Mouse (Mus musculus) thymus, postnatal 0 days (tissue): ENCODE data around the gene Cldn22. TPM values are rescaled to one million over a fixed set of nuclear protein-coding genes. Genes with fewer than 3 reads are reported as not detected.
"Not testable (repeated sequence)": the region's sequence is repeated elsewhere in the genome, so short reads cannot be mapped to it uniquely, and the experiment has no call there.

Experiments used
- DNase-seq: peaks from one replicate; pipeline ENCODE4 v3.0.0-alpha.2; 2015; ENCODE audit warnings: low spot score
- polyA plus RNA-seq: library from polyadenylated mRNA; unstranded; fragments of >200 nt; fragmentation: Nextera tagmentation; extraction: Ambion mirVana; gene quantifications from 2 replicates; pipeline ENCODE4 v1.2.1, GENCODE M21; 2015

The Cldn22 gene
- polyA plus RNA-seq: not detected in 2 replicates

DNA sequence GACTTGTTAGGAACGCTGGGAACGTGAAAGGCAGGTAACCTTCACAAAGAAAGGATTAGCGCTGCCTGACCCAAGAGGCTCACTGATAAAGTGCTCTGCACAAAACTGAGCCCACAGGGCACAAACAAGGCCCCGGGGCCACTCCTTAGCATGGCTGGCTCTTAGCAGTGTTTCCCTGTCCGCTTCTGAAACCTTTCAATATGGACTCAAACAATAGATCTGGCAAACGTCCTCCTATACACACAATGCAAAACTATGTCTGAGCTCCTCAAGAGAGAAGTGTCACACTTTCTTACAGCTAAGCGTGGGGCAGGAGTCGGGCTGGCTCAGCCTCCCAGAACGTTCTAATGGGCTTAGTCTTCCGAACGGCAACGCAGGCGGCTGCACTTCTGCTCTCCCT is at the start of gene Cldn22:
Cldn22 (plus strand) TSS at position 301 of the 400 bp plus-strand sequence.
- no peak for DNase-seq

DNA sequence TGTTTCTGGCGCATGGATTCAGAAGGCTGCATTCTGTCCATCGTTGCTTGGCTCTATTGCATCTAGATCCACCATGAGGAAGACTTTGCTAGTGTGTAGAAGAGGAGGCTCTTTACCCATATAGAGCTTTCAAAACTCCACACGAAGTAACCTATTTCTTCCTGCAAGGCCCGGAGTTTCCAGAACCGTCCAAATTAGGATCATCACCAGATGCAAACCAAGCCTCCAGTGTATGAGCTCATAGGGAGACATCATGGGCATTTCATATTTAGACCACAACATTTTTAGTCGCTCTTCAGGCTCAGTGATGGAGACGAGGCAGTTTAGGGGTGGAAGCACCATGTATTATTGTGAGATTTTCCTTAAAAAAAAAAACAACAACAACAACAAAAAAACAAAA is 46.9 kb upstream of the Cldn22 start:
- DNase-seq: no peak

DNA sequence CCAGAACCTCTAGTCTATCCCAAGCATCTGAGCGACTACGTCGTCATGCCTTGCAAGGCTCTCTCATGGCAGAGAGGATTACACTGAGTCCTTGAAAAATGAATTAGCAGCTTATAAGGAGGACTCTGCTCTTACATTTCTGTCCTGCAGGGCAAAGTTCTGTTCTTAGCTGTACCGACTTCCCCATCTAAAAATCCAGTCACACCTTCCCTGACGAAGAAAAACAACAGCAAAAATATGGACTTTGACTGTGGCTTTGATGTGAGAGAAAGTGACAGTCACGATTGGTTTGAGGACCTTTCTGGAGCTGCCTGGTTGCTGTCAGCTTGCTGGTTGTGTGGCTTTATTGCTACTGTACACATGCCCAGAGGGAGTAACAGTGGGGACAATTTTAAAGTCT is 44.7 kb upstream of the Cldn22 start:
- no peak for DNase-seq

- DNase-seq: no peak
Measured at GRCm38 (mm10) chr8:47781881-47782280, 42.4 kb upstream of the Cldn22 start.

DNA sequence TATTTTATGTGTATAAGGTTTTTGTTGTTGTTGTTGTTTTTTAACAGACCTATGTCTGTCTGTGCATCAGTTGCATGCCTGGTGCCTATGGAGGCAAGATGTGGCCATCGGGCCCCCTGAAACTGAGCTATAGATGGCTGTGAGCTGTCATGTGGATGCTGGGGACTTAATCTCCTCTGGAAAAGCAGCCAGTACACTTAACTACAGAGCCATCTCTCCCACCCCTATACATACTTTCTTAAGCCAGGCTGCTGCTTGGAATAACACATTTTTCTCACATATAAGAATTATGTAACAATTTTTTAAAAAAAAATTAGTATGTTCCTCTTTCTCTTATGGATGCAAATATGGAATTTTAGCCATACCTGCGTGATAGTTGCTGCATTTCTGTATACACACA is 40.7 kb upstream of the Cldn22 start:
- no peak for DNase-seq

DNA sequence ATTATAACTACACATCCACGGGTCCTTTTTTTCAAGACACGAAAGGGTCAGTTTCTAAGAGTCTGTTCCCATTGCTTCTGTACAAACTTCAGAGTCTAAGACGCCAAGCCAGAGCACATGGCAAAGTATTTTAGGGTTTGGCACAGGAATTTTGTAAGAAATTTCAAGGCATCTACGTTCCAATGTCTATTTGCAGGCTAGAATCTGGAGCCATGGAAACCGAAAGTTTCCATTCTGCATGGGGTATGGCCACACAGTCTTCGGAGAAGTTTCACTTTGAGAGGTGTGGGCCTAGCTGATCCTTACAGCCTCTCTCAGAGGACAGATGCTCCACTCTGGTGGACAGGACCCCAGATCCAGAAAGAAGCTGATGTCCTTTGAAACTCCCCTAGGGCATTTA is 40.3 kb upstream of the Cldn22 start:
- no peak for DNase-seq

DNA sequence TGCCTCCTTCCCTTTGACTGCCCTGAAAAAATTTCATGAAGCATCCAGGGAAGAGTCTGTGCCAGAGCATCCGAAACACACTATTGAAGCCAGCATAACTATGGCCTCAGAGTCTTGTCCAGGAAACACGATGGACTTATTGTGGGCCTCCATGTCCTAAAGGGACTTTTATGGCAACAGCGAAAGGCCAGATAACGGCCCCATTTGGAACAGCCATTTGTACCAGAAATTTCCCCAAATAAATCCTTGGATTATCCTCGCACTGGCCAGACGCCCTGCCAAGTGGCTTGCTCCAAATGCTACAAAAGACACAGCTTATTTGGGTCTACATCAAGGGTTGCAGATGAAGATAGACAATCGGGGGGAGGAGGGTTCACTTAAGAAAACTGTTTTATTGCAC is 39.8 kb upstream of the Cldn22 start:
- no peak for DNase-seq

- no peak for DNase-seq
Measured at GRCm38 (mm10) chr8:47786323-47786722, 38.0 kb upstream of the Cldn22 start.

GRCm38 (mm10) chr8:47787705-47788104 is 36.6 kb upstream of the Cldn22 start:
- DNase-seq: no peak

GRCm38 (mm10) chr8:47791986-47792385 is 32.3 kb upstream of the Cldn22 start:
- no peak for DNase-seq

- no peak for DNase-seq
Measured at GRCm38 (mm10) chr8:47799438-47799837, 24.8 kb upstream of the Cldn22 start.

- DNase-seq: no peak
Measured at GRCm38 (mm10) chr8:47802349-47802748, 21.9 kb upstream of the Cldn22 start.

- no peak for DNase-seq
Measured at GRCm38 (mm10) chr8:47804262-47804661, 20.0 kb upstream of the Cldn22 start.

DNA sequence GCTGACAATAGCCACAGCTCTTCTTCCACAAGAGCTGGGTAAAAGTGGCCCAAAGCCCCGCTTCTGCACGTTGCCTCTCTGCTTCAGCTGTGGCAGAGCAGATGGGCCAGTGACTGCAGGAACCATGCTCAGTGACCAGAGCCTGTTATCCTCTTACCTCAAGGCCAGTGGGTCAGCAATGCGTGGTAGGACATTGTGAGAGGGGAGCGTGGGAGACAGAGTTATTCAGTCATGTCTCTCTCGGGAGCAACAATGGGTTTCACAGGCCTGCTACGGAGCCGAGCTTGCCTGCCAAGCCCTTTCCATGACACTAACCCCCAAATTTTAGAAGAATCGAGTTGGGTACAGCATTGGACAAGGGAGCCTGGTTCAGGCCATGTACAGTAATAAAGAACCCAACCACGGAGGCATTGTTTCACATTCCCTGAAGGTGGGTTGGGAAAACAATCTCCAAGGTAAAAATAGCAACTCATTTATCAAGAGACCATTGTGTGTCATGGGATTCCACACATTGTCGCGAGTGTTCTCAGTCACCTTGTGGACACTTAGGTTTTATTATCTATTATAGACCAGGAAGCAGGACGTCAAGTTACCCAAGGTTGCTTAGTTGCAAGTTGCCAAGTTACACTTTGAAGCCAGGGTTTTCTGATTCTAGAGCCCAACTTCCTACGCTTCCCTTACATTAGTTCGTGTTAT is 14.2 kb upstream of the Cldn22 start:
- DNase-seq: no peak

DNA sequence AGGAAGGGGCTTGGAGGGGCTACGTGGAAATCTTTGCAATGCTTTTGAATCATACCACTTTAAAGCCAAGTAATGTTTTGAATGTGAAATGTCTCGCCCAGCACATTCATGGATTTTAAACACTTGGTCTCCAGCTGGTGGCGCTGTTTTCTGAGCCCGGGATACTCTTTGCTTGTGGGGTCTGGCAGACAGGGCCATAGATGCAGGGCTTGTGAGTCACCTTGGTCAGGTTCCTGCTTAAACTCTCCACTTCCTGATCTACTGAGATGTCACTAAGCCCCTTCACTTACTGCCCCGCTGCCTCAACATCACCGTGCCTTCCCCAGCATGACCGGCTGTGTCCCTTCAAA is 13.6 kb upstream of the Cldn22 start:
- DNase-seq: no peak

GRCm38 (mm10) chr8:47811221-47811620 is 13.1 kb upstream of the Cldn22 start:
- no peak for DNase-seq

- DNase-seq: no peak
Measured at GRCm38 (mm10) chr8:47819034-47819433, 5.2 kb upstream of the Cldn22 start.

GRCm38 (mm10) chr8:47820914-47821772 is 3.1 kb upstream of the Cldn22 start:
- DNase-seq: no peak

DNA sequence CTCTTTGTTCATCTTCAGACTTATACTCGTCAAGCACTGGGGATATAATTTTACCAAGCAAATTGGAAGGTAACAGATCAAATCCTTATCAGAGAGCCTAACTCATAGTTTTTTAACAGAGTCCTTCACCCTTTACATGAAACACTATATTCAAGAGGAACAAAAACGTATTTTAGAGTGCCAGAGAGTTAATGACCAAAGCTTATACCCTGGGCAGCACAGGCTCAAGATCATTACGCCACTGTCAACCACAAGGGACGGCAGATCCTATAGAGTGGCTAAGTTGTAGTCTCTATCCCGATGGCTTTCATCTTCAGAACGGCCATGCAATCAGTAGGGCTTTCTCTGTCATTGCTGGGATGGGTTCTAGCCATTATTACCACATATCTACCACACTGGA is 2.4 kb upstream of the Cldn22 start, which contains the start of gene Cldn24:
Cldn24 (plus strand) TSS at position 301 of the 400 bp plus-strand sequence.
- no peak for DNase-seq

GRCm38 (mm10) chr8:47822541-47822940 is 1.7 kb upstream of the Cldn22 start:
- not testable (repeated sequence) for DNase-seq

DNA sequence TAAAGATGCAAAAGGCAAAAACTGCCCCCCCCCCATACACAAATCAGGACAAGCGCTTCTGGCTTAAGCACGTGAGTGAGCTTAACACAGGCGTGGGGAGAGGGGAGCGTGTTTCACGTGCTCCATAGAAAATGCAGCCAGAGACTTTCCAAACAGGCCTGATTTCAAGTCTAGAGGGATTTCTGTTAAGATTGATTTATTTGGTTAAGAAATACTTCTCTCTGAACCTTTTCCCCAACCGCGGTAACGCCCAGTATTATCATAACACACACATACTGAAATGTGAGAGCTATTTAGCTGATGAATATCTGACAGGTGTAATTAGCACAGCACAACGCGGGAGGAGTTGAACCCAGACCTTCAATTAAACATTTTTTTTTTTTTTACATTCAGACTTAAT is 505 bp upstream of the Cldn22 start:
- no peak for DNase-seq

- DNase-seq: no peak
Measured at GRCm38 (mm10) chr8:47825596-47825995, 1.3 kb downstream of the Cldn22 start.

DNA sequence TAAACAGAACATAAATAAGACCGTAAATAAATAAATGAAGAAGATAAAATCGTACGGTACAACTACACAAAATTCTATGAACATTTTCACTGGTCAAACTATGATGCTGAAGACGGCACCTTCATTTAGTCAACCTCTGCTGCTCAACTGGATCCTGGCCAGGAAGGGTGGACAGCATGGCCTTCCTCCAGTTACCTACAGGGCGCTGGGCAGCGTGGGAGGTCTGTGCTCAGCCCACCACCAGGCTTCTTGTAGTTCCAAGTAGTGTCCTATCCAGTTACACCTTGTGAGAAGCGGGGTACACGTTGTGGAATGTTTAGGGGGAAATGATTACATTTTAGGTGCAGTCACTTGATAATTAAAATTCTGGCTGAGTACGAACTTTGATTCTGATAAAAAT is 2.6 kb downstream of the Cldn22 start:
- DNase-seq: no peak
